Mouse (Mus musculus) limb, embryonic 14.5 days (tissue): ENCODE measurements around the gene Il1a. TPM values are rescaled to one million over a fixed set of nuclear protein-coding genes. Genes with fewer than 3 reads are reported as not detected.
A peak's percentile ranks its signal among the peaks of the same experiment; 100 is the strongest.

Source experiments
- ATAC-seq: fragments of 200-750 bp; cut with Nextera tagmentation; 2 replicates; pipeline ENCODE4 v1.8.0; 2017; ENCODE audit warnings: low read depth, moderate number of reproducible peaks, moderate TSS enrichment; ENCODE audit not compliant: low FRiP score
- DNase-seq: peaks from one replicate; pipeline ENCODE4 v3.0.0-alpha.2; 2015; ENCODE audit warnings: low spot score
- H3K27ac ChIP-seq: fragments of 300-500 bp; sonication (generic); replicated peaks from 2 replicates; pipeline ENCODE4 v1.5.1; 2014; ENCODE audit warnings: low read depth, mild to moderate bottlenecking, low read length, moderate library complexity, mixed read lengths
- H3K27me3 ChIP-seq: fragments of 300-500 bp; sonication (generic); 2 replicates; pipeline ENCODE4 v1.6.1; 2014; ENCODE audit warnings: low read length, mixed read lengths; ENCODE audit not compliant: control insufficient read depth, insufficient read depth
- H3K36me3 ChIP-seq: fragments of 300-500 bp; sonication (generic); 2 replicates; pipeline ENCODE4 v1.6.1; 2014; ENCODE audit warnings: mild to moderate bottlenecking, low read length, moderate library complexity, mixed read lengths; ENCODE audit not compliant: control insufficient read depth, insufficient read depth
- H3K4me1 ChIP-seq: fragments of 300-500 bp; sonication (generic); 2 replicates; pipeline ENCODE4 v1.6.1; 2014; ENCODE audit warnings: antibody characterized with exemption, low read length, mixed read lengths; ENCODE audit not compliant: control insufficient read depth, insufficient read depth
- H3K4me2 ChIP-seq: fragments of 300-500 bp; sonication (generic); replicated peaks from 2 replicates; pipeline ENCODE4 v1.6.1; 2014; ENCODE audit warnings: low read depth, mild to moderate bottlenecking, low read length, moderate library complexity; ENCODE audit not compliant: severe bottlenecking
- H3K4me3 ChIP-seq: fragments of 300-500 bp; sonication (generic); replicated peaks from 2 replicates; pipeline ENCODE4 v1.5.1; 2014; ENCODE audit warnings: low read length
- H3K9ac ChIP-seq: fragments of 300-500 bp; sonication (generic); 2 replicates; pipeline ENCODE4 v1.6.1; 2014; ENCODE audit warnings: mild to moderate bottlenecking, low read depth, low read length, moderate library complexity; ENCODE audit not compliant: severe bottlenecking
- H3K9me3 ChIP-seq: fragments of 300-500 bp; sonication (generic); 2 replicates; pipeline ENCODE4 v1.6.1; 2016; ENCODE audit warnings: low read length; ENCODE audit not compliant: control insufficient read depth
- POLR2A ChIP-seq: fragments of 200-500 bp; IDR thresholded peaks from 2 replicates; pipeline ENCODE4 v1.8.0; 2012; ENCODE audit warnings: inconsistent platforms, mild to moderate bottlenecking, moderate library complexity, borderline replicate concordance; ENCODE audit not compliant: insufficient read depth, insufficient read length; ENCODE audit errors: extremely low read depth
- WGBS: fragments of 180-500 bp; shearing (Covaris S2); extraction: QIAGEN DNeasy Blood & Tissue Kit; methylation state at CpG from one replicate; pipeline ENCODE4 v1.1.7; 2014; 5-methylcytosine and 5-hydroxymethylcytosine counted together
- polyA plus RNA-seq, 2 experiments: library from polyadenylated mRNA; depleted of rRNA in 1 of 2; stranded (reverse) in 1 of 2; unstranded in 1 of 2; fragments of >200 nt; fragmentation: Nextera tagmentation in 1 of 2; extraction: Ambion mirVana in 1 of 2; gene quantifications; 2 replicates each; pipeline versions ENCODE4 v1.2.1 to v1.2.3; 2012 to 2014

Gene Il1a
- polyA plus RNA-seq, 2 experiments: 0.06 TPM; not detected in 1

DNA sequence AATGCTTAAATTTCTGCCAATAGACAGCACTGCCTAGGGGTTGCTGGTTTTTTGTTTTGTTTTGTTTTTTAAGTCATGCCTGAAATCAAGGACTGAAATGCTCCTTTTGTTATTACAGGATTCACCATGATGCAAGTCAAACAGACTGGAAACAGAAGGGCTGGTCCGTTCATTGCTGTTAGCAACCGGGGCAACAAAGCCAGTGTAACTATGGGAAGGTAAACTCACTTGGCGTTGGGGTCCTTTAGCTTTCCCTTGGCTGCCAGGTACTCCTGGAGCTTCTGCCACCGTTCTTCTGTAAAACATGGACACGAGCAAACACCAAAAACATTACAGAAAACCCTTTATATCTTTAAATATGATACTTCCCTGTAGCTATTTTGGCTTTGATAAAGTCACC, 13.7 kb downstream of the Il1a start:
- ATAC-seq: no peak
- no peaks in the 10 kb centered on the region for H3K27me3 ChIP-seq
- peaks cover 13% of the 10 kb centered on the region for H3K4me1 ChIP-seq
- peak overlapping the region; percentile 78 for H3K4me2 ChIP-seq
- no peak for DNase-seq
- no peaks in the 10 kb centered on the region; the same call in 1 of the 2 replicates for H3K36me3 ChIP-seq
- no peaks in the 10 kb centered on the region for H3K9me3 ChIP-seq
- H3K9ac ChIP-seq: peak overlapping the region; percentile 75
- 68% methylated on average over 5 of the region's 5 CpGs for WGBS
- H3K27ac ChIP-seq: no peak overlapping the region
- TF ChIP-seq POLR2A: no peak
- H3K4me3 ChIP-seq: peak overlapping the region; percentile 85

DNA sequence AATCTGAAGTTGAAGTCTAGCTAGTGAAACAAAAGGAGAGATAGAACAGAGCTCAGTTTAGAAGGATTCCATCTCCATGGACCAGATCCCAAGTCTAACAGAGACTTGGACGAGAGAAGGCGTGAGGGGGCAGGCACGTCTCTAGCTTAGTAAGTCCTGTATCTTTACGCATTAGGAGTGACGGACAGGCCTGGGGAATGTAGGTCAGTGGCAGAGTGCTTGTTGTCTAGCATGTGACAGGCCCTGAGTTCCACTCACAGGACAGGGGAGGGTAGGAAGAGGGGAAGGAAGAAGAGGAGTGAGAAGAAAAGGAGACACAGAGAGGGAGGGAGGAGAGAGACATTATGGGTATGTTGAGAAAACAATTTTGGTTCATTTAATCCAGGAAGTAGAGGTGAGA, 14.7 kb downstream of the Il1a start:
- no peak overlapping the region for H3K4me2 ChIP-seq
- 96% methylated on average over 5 of the region's 5 CpGs for WGBS
- no peak overlapping the region for H3K4me3 ChIP-seq
- H3K9ac ChIP-seq: no peak overlapping the region
- DNase-seq (no peak), ATAC-seq (no peak)
- no peaks in the 10 kb centered on the region for H3K27me3 ChIP-seq
- H3K36me3 ChIP-seq: peaks cover under 1% of the 10 kb centered on the region; the same call in 1 of the 2 replicates
- no peak overlapping the region for H3K27ac ChIP-seq
- no peaks in the 10 kb centered on the region for H3K9me3 ChIP-seq
- peaks cover 13% of the 10 kb centered on the region for H3K4me1 ChIP-seq
- no peak for TF ChIP-seq POLR2A

DNA sequence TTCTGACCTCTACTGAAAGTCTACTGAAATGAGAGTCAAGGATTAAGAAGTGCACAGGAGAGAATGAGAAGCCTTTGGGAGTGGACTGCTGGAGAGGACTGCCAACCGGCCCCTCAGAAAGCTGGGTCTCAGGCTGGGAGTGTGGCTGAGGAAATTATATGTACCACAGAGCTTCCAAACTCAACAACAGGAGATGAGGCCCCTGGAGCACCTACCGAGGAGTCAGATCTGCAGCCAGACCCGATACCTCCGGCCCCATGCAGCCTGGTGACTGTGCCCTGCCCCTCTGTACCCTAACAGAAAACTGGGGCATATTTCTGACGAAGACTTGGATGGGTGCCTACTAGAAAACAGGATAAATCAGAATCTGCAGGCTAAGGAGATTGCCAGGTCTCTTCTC, 35.9 kb downstream of the Il1a start:
- 90% methylated on average over 5 of the region's 5 CpGs for WGBS
- Histone ChIP-seq H3K4me3 (no peak overlapping the region), H3K4me2 (no peak overlapping the region), H3K27me3 (no peaks in the 10 kb centered on the region), H3K9me3 (no peaks in the 10 kb centered on the region), H3K4me1 (no peaks in the 10 kb centered on the region), H3K9ac (no peak overlapping the region), H3K27ac (no peak overlapping the region), H3K36me3 (peaks cover 76% of the 10 kb centered on the region)
- ATAC-seq (no peak), DNase-seq (no peak)
- TF ChIP-seq POLR2A: no peak

DNA sequence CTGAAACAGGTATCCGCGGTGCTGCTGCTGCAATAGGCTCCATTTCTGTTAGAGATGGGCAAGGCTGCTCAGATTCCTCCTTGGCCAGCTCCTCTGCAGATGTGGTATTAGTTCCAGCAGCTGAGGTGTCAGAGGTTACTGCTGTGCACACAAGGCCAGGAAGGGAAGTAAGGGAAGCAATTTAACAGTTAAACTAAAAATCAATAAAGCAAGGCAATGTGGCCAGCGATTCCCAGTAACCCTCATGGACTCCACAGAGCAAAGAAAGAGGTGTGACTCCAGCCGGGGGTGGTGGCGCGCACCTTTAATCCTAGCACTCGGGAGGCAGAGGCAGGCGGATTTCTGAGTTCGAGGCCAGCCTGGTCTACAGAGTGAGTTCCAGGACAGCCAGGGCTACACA, 39.2 kb downstream of the Il1a start:
- peaks cover 80% of the 10 kb centered on the region for H3K36me3 ChIP-seq
- H3K4me1 ChIP-seq: no peaks in the 10 kb centered on the region
- H3K4me3 ChIP-seq: no peak overlapping the region
- H3K27ac ChIP-seq: no peak overlapping the region
- no peak overlapping the region for H3K4me2 ChIP-seq
- no peak for TF ChIP-seq POLR2A
- 0 out of 2 replicates have a peak, but pooled peaks cover 4% of the 10 kb centered on the region for H3K9me3 ChIP-seq
- no peaks in the 10 kb centered on the region for H3K27me3 ChIP-seq
- DNase-seq (no peak), ATAC-seq (no peak)
- 87% methylated on average over 9 of the region's 9 CpGs for WGBS
- H3K9ac ChIP-seq: no peak overlapping the region

DNA sequence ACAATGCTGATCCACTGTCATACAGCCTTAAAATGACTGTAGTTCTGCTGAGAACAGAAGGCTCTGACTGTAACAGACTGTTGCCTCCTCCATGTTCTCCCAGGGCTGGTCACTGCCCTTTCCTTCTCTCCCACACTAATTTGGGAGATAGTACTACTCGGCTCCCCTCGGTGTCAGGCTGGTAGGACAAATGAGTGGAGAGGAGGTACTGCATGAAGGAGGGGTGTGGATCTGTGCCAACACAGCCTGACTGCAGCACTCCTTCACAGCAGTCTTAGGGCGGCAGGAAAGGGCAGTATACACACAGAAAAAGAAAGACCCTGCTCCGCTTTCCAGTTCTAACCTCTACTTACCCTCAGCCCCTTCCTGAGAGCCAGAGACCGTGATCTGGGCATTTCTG, 39.8 kb downstream of the Il1a start:
- no peak overlapping the region for H3K4me3 ChIP-seq
- H3K9me3 ChIP-seq: 0 out of 2 replicates have a peak, but pooled peaks cover 4% of the 10 kb centered on the region
- H3K27me3 ChIP-seq: no peaks in the 10 kb centered on the region
- TF ChIP-seq POLR2A: no peak
- ATAC-seq (no peak), DNase-seq (no peak)
- no peak overlapping the region for H3K9ac ChIP-seq
- H3K4me2 ChIP-seq: no peak overlapping the region
- WGBS: 93% methylated on average over 5 of the region's 5 CpGs
- no peak overlapping the region for H3K27ac ChIP-seq
- no peaks in the 10 kb centered on the region for H3K4me1 ChIP-seq
- peaks cover 75% of the 10 kb centered on the region for H3K36me3 ChIP-seq

DNA sequence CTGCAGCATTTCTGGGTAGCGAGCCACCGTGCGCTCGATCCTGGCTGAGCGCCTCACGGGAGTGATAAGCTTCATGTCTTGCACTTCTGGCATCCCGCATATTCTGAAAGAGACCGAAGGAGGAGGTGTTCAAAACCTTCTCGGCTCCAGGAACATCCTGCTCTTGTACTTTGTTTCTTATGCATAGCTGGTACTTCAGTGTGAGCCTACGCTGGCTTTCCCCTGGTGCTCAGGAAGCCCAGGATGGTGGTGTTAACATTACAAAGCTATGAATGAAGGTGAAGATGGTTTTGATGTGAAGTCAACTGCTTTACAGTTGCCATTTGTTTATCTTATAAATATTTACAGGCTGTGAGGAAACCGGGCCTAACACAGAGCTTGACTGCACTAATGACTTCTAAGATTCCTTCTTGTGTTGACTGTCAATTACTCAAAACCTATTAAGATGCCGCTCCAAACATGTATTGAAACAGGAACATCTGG, 40.6 kb downstream of the Il1a start:
- no peak for DNase-seq
- H3K36me3 ChIP-seq: peaks cover 68% of the 10 kb centered on the region
- WGBS: 93% methylated on average over 12 of the region's 12 CpGs

More for the DNA sequence above, 40.6 kb downstream of the Il1a start:
- no peak overlapping the region for H3K4me2 ChIP-seq
- H3K27ac ChIP-seq: no peak overlapping the region
- no peak for ATAC-seq
- no peak overlapping the region for H3K9ac ChIP-seq
- H3K4me1 ChIP-seq: no peaks in the 10 kb centered on the region
- no peak overlapping the region for H3K4me3 ChIP-seq
- no peak for TF ChIP-seq POLR2A
- H3K9me3 ChIP-seq: 0 out of 2 replicates have a peak, but pooled peaks cover 4% of the 10 kb centered on the region
- no peaks in the 10 kb centered on the region for H3K27me3 ChIP-seq
